Mouse (Mus musculus): ENCODE measurements around the gene Tmem179b.
"Not testable (repeated sequence)": the region's sequence is repeated elsewhere in the genome, so short reads cannot be mapped to it uniquely, and the experiment has no call there.

The Tmem179b gene

DNA sequence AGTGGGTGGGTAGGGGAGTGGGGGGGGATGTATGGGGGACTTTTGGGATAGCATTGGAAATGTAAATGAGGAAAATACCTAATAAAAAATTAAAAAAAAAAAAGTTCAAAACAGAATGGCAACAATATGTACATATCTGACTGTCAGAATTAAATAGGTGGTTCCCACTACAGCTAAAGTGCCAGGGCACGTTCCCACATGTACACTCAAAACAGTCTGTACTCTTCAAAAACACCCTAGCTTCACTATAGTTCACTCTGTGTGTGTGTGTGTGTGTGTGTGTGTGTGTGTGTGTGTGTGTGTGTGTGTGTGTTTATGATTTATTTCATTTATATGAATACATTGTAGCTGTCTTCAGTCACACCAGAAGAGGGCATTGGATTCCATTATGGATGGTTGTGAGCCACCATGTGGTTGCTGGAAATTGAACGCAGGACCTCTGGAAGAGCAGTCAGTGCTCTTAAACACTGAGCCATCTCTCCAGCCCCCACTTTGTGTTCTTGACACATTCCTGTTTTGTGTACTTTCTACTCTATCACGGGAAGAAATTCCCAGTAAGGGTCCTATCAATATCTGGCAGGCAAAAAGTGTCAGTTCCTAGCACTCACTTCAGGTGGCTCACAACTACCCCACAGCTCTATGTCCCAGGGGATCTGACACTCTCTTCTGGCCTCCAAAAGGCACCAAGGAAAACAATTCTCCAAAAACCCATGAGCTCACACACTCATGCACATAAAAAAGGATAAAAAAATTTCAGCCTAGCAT lies 45.8 kb downstream of the Tmem179b start:
- DNase-seq = not testable (repeated sequence)

DNA sequence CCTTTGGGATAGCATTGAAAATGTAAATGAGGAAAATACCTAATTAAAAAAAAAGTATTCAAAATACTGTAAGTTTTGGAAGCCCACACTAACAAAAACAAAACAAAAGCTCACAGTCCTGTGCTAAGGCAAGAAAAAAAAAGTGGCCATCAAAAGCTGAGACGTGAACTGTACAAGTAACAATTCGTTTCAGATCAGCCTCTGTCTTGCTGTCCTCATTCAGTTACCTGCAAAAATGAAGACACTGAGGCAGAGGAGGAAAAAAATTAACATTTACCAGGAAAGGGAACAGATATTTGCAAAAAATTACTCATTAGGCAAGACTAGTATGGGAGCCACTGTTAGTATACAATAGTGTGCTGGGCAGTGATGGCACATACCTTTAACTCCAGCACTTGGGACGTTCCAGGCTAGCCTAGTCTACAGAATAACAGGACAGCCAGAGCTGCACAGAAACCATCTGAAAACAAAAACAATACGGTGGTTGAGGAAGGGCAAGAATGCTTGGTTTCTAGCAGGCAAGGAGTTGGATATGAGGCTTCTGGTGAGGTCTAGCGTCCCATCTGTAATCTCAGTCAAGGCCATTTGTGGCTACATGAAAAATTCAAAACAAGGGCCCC lies 46.7 kb downstream of the Tmem179b start:
- DNase-seq = no peak

DNA sequence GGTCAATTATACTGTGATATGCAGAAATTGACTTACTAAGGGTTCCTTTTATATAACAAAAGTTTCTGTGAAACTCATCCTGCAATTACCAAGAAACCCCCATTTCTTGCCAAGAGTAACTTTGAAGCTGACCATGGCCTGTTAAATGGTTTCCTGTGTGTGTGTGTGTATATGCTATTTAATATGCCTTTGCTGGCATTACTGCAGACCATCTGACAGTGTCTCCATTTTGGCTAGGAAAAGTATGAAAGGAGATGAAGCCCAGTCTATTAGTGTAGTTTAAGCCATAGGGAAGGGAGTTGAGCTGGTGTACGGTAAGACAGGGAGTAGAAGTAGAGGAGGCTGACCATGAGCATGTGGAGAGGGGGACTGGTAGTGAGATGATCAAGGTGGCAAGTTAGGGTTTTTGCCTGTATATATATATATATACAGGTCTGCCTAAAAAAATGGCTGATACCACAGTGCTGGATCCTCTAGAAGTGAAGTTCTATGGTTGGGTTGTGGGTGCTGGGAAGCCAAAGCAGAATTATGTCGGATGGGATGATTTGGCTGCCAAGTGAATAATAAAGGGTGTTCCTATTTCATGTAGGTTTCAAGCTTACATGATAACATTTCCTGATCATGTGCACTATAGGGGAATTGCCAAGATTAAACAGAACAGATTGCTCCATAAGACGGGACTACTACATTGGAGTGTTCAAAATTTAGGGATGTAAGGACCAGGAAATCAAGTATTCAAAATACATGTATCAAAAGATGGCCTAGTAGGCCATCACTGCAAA lies 47.5 kb downstream of the Tmem179b start:
- no peak for DNase-seq

DNA sequence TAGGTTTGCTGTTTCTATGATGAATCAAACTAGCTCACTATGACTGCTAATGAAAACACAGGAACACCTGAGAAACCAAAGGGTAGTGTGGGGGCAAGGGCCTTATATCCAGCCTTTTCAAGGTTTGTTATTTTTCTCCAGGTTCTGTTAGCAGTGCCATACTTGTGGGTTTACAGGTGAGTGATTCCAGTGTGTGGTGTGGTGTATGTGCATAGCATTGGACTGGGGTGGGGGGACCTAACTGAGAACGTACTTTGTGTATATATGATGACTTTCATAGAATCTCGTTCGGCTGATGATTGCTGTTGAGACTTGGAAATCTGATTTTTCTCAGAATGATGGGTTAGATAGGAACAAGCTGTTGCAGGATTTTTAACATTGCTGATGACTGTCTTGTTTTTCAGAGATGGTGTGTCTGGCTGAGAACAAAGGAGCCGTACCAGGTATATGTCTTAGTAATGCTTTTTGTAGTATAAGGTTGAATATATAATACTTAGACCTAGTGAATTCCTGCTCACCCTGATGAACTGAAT lies 49.1 kb downstream of the Tmem179b start:
- no peak for DNase-seq

DNA sequence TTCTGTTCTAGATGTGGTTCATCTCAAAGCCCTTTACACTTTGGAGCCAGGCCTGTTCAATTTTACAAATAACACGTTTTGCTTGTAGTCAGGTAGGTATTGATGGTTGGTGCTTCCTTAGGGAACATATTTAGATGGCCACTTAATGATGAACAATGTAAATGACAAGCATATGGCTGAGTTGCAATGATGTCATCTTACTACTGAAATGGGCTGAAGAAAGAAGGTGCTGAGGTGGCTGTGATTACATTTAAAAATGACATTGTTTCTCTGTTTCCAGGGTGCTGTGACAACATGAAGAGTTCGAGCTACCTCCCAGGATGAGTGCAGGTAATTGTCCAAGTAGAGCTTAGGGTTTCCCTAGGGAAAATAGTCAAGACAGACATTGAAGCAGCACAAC lies 49.9 kb downstream of the Tmem179b start:
- DNase-seq = no peak

DNA sequence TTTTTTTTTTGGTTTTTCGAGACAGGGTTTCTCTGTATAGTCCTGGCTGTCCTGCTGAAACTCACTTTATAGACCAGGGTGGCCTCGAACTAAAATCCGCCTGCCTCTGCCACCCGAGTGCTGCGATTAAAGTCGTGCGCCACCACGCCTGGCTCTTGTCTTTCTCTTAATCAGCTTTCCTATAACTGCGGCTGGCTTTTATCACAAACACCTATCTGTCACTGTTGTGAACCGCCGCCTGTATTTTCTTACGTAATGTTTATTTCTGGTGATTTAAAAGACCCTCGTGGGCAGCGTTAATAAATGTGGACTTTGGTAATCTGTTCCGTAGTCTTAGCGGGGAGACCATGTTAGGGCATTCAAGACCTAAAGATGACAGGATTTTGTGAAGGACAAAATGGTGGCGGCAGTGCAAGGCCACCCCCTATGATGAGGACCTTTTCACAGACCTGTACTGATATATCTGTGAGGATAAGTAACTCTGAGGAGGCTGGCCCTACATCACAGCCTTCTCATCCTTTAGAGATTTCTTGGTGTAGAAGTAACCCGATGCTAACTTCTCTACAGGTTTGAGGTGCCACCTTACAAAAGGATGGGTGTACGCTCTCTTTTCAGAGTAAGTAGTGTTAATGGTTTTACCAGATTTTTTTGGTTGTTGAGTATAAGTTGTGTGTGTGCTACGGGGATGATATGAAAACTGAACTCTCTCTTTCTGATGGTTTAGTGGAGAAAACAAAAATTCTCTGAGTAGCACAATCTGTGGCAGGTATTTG lies 50.5 kb downstream of the Tmem179b start:
- no peak for DNase-seq

DNA sequence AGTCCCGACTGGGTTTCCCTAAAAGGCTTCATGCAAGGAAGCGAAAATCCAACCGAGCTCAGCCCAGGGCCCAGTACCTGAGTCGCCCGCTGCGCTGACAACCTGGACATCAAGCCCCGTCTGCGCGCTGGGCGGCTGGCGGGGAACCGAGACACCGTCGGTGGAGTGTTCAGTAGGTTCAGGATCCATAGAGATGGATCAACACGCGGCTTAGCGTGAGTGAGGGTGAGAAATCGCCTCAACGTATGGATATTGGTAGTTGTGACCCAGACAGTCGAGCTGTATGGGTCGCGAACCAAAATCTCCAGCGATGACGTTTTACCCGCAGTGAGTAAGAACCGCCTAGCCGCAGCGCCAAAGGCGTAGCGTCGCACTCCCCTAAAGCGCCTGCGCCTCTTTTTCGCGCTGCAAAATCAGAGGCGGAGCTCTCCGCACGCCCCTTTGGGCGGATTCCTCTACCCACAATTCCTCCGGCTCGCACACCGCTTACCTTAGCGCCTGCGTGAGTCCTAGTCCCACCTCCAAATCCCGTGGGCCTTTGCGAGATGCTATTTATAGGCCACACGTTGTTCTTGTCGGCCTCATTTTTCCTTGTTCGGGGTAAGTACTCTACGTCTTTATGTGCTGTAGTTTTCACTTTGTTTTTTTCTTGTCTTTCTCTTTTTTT lies 51.2 kb downstream of the Tmem179b start, which contains the start of gene Slc3a2:
TSS of gene Slc3a2 (minus strand) at position 463 of the 667 bp plus-strand sequence.
- DNase-seq = peak; percentile 98

DNA sequence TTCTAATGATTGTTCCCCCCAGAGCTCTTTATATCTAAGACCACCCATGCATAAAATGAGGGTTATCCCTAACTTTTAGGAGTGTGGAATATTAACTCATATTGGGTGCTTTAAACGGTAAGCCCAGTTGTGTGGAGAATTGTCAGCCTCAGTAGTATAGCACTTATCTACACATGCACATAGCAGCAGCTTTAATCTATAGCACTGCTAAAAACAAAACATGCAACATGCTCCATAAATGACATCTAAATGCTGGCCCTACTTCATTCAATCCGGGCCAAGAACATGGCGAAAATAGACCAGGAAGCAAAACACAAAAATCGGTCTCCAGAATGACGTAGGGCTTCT lies 51.7 kb downstream of the Tmem179b start:
- DNase-seq = no peak
